ENCODE assay signal across 9 mouse cellular contexts in the genomic region with DNA sequence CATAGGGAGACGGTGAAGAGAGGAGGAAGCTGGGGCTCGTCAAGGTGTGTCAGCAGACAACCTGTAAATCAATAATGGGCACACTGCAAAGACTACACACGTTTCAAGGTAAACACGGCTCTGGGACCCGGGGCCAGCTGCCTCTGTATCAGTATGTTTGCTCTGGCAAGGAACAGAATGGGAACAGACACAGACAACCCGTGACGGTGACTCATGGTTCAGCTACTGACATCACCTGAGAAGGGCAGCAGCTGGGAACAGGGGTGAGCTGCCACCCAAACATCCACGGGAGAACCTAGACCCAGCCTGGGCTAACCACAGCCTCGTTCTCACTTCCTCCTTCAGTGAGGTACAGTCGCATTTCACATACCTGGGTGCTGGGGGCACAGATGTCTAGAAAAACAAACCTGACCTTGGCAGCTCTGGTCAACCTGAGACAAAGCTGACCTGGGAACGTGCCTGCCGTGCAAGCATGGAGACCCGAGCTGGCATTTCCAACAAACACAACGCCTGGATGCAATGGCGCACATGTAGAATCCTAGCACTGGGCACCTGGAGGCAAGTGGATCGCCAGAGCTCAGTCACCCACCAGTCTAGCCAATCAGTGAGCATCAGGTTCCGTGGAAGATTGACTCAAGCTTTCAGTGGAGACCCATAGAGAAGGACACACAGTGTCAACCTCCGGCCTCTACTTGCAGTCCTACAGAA. TPM values are rescaled to one million over a fixed set of nuclear protein-coding genes. Genes with fewer than 3 reads are reported as not detected.
DNase-seq lines count a peak whose midpoint lies in the region; ATAC-seq lines count a peak whose summit lies in the region.
"Had no signal": no experiment of that assay in that cellular context is flagged by ENCODE, and none has a peak within 500 bp of the region (broad histone marks: within the 10 kb centered on the region; RNA-seq: fewer than 3 reads in every experiment).

No protein-coding gene starts in this region.

- H3K4me1 ChIP-seq in kidney, embryonic 14.5 days (ENCODE audit: control insufficient read depth, insufficient read depth, low read length), result 0 out of 2 replicates have a peak, but pooled peaks cover 2% of the 10 kb centered on the region

- no peaks in the 10 kb centered on the region for H3K36me3 ChIP-seq in kidney, embryonic 14.5 days (ENCODE audit: control insufficient read depth, insufficient read depth, low read length)

- H3K9ac ChIP-seq in kidney, embryonic 14.5 days (ENCODE audit: low read depth, low read length), result no peak overlapping the region

- WGBS in kidney, embryonic 14.5 days, result 78% methylated on average over 18 of the region's 18 CpGs

- H3K27me3 ChIP-seq in kidney, embryonic 14.5 days (ENCODE audit: control insufficient read depth, insufficient read depth, low read length), result no peaks in the 10 kb centered on the region

- no peak for ATAC-seq in kidney, embryonic 14.5 days (ENCODE audit: low FRiP score, low TSS enrichment)
- ATAC-seq in inflammation-experienced regulatory T-cells, adult 6 months, result peak; percentile 59

- H3K27ac ChIP-seq in kidney, embryonic 14.5 days (ENCODE audit: low read depth, low read length), result no peak overlapping the region

- H3K9me3 ChIP-seq in kidney, embryonic 14.5 days (ENCODE audit: control insufficient read depth, low read length), result no peaks in the 10 kb centered on the region

- DNase-seq in kidney, adult 11 months, result peak; percentile 73
- peak; percentile 53 for DNase-seq in lung, postnatal 36 days
- DNase-seq in thymus, postnatal 10 days (ENCODE audit: low spot score in 2 of 2), result peak; percentile 57 to 65
- no peak for DNase-seq in testis, postnatal 14 days (ENCODE audit: low spot score)
- DNase-seq in frontal cortex, postnatal 36 days (ENCODE audit: low spot score in 2 of 2), result no peak
- no peak for DNase-seq in cerebellum, postnatal 36 days
- DNase-seq: cerebellum, adult 11 months had no signal

- H3K4me3 ChIP-seq in kidney, embryonic 14.5 days (ENCODE audit: low read length), result no peak overlapping the region

- H3K4me2 ChIP-seq in kidney, embryonic 14.5 days (replicated peaks; ENCODE audit: low read depth, low read length), result no peak overlapping the region

RNA-seq across cellular contexts. Expression of a gene that starts 22.0 kb away (rescaled TPM):
- 3.2 and 5.5 TPM in 2 replicates for polyA plus RNA-seq in kidney, embryonic 14.5 days (2014; fragmentation: Nextera tagmentation; extraction: Ambion mirVana)
- 10 to 100 TPM in 1 of 3 experiments, 1 to 10 TPM in 2; 4.9 to 11.5 (median 6.1) TPM for polyA plus RNA-seq in inflammation-experienced regulatory T-cells, adult 6 months (2017; shearing (Covaris generic))

RNA-seq across cellular contexts. Expression of a gene that starts 30.2 kb away (rescaled TPM):
- 5.2 and 9.8 TPM in 2 replicates for polyA plus RNA-seq in kidney, embryonic 14.5 days (2014; fragmentation: Nextera tagmentation; extraction: Ambion mirVana)
- 1 to 10 TPM; 3.3 to 3.9 (median 3.3) TPM for polyA plus RNA-seq in inflammation-experienced regulatory T-cells, adult 6 months (2017; shearing (Covaris generic))

Comparison
In these comparisons a context has a peak if more than half of its experiments do, and no peak if none do; other contexts are left out.
1. DNase-seq: peak in kidney, adult 11 months (single experiment), lung, postnatal 36 days (single experiment) and thymus, postnatal 10 days (2 of 2); none in testis, postnatal 14 days (single experiment), frontal cortex, postnatal 36 days (0 of 2) and cerebellum, postnatal 36 days (0 of 2).